Mouse (Mus musculus) adrenal gland, postnatal 36 days (tissue): ENCODE measurements around the gene Chst10. TPM values are rescaled to one million over a fixed set of nuclear protein-coding genes. Genes with fewer than 3 reads are reported as not detected.
A peak's percentile ranks its signal among the peaks of the same experiment; 100 is the strongest.

ENCODE experiments used
- DNase-seq, 2 experiments: peaks; one replicate each; pipeline ENCODE4 v3.0.0; 2021; ENCODE audit warnings: mixed read lengths in 1 of 2
- long read RNA-seq, 2 experiments: library from polyadenylated mRNA; stranded (forward); transcript quantifications; one replicate each; pipeline ENCODE4 v2.0.0; 2021; ENCODE audit warnings: borderline sequencing depth in 2 of 2
- total RNA-seq, 2 experiments: library from RNA; stranded (reverse); gene quantifications; 2 replicates each; pipeline ENCODE4 v1.2.3; 2021

The Chst10 gene
- total RNA-seq = 1 to 10 TPM; 1.3 to 1.5 TPM
- long read RNA-seq, experiment 1, partial matches to known transcripts = 0 of 2 reads
- long read RNA-seq, experiment 1, other reads (novel, unspliced or antisense) = 1 of 2 reads
- long read RNA-seq, experiment 2, partial matches to known transcripts = 0 of 2 reads
- long read RNA-seq, experiment 2, other reads (novel, unspliced or antisense) = 1 of 2 reads

- peak; percentile 49 to 71 for DNase-seq
Observed at GRCm38 (mm10) chr1:38897431-38898248, at the start of gene Chst10. TSS of gene Chst10 (minus strand) at chr1:38898161.

GRCm38 (mm10) chr1:38939608-38940007 lies 41.6 kb upstream of the Chst10 start:
- peak; percentile 43 to 63 for DNase-seq

- DNase-seq = no peak
Observed at GRCm38 (mm10) chr1:38938849-38939248, 40.9 kb upstream of the Chst10 start, which contains the start of gene Nms. TSS of gene Nms (plus strand) at chr1:38939149.

GRCm38 (mm10) chr1:38936780-38937179 lies 38.8 kb upstream of the Chst10 start:
- DNase-seq = peak; percentile 27 to 37

GRCm38 (mm10) chr1:38934668-38935067 lies 36.7 kb upstream of the Chst10 start:
- DNase-seq = peak; percentile 15 to 46

- no peak for DNase-seq
Observed at GRCm38 (mm10) chr1:38930767-38931166, 32.8 kb upstream of the Chst10 start.

GRCm38 (mm10) chr1:38929468-38929867 lies 31.5 kb upstream of the Chst10 start:
- no peak for DNase-seq

- DNase-seq = no peak
Observed at GRCm38 (mm10) chr1:38928996-38929395, 31.0 kb upstream of the Chst10 start.

GRCm38 (mm10) chr1:38903985-38904384 lies 6.0 kb upstream of the Chst10 start:
- DNase-seq = no peak

- DNase-seq = no peak
Observed at GRCm38 (mm10) chr1:38902571-38902970, 4.6 kb upstream of the Chst10 start.

- DNase-seq = no peak
Observed at GRCm38 (mm10) chr1:38893081-38893480, 4.9 kb downstream of the Chst10 start.

- no peak for DNase-seq
Observed at GRCm38 (mm10) chr1:38891444-38891843, 6.5 kb downstream of the Chst10 start.

- DNase-seq = no peak
Observed at GRCm38 (mm10) chr1:38888803-38889202, 9.2 kb downstream of the Chst10 start.

GRCm38 (mm10) chr1:38887011-38887410 lies 10.9 kb downstream of the Chst10 start:
- DNase-seq = no peak

GRCm38 (mm10) chr1:38886602-38887001 lies 11.4 kb downstream of the Chst10 start:
- DNase-seq = no peak

- DNase-seq = no peak
Observed at GRCm38 (mm10) chr1:38885956-38886355, 12.0 kb downstream of the Chst10 start.

- no peak for DNase-seq
Observed at GRCm38 (mm10) chr1:38883766-38884165, 14.2 kb downstream of the Chst10 start.

- DNase-seq = no peak
Observed at GRCm38 (mm10) chr1:38882746-38883145, 15.2 kb downstream of the Chst10 start.

- DNase-seq = peak; percentile 7 to 34
Observed at GRCm38 (mm10) chr1:38881366-38881765, 16.6 kb downstream of the Chst10 start.

- DNase-seq = no peak
Observed at GRCm38 (mm10) chr1:38876671-38877382, 21.1 kb downstream of the Chst10 start.

- DNase-seq = no peak
Observed at GRCm38 (mm10) chr1:38873911-38874310, 24.1 kb downstream of the Chst10 start.

- no peak for DNase-seq
Observed at GRCm38 (mm10) chr1:38871834-38872233, 26.1 kb downstream of the Chst10 start.
